Mouse (Mus musculus): ENCODE results near the gene Msl1.

DNA sequence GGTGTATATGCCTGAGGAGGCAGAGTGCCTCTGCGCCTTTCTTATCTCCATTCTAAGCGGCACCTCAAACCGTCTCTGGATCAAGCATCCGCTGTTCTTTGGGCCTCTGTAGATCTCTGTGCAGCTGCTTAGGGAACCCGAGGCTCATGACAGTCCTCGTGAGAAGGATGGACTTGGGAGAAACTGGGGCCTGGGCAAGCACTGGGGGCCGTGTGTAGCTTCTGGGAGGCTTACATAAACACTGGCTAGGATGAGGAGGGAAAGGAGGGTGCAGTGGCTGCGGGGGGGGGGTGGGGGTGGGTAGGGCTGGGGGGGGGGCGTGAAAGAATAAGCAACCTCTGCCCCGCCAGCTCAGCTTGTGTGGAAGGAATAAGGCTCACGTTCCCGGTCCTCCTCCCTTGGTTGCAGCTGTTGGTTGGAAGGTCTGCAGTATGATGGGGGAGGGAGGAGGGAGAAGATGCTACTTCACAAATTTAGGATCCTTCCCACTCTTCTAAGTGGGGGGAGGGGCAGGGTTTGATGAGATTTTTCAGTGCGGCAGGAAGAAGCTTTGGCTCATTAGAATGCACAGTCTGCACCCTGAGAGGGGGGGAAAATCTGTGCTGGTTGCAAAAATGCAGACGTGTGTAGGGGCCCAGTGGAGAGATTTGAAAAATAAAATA, 13.3 kb upstream of the Msl1 start:
- TF ChIP-seq CTCF (IDR thresholded peaks at IDR 0.05; ENCODE audit: control insufficient read depth, insufficient read depth, insufficient read length) (no peak), MYOD1 (IDR thresholded peaks at IDR 0.05; ENCODE audit: control insufficient read depth, insufficient read length, low read depth) (peak; percentile 40), CEBPB (IDR thresholded peaks at IDR 0.05; ENCODE audit: low read depth) (no peak)
